Mouse (Mus musculus) midbrain, embryonic 13.5 days (tissue): ENCODE results near the gene Slc35d1. TPM values are rescaled to one million over a fixed set of nuclear protein-coding genes. Genes with fewer than 3 reads are reported as not detected.

ENCODE experiments used
- ATAC-seq: fragments of 200-750 bp; cut with Nextera tagmentation; 2 replicates; pipeline ENCODE4 v1.8.0; 2017; ENCODE audit warnings: mild to moderate bottlenecking, moderate TSS enrichment, moderate library complexity
- H3K27ac ChIP-seq: fragments of 300-500 bp; sonication (generic); 2 replicates; pipeline ENCODE4 v1.5.1; 2015; ENCODE audit warnings: inconsistent platforms, mild to moderate bottlenecking, moderate library complexity
- H3K27me3 ChIP-seq: fragments of 300-500 bp; sonication (generic); 2 replicates; pipeline ENCODE4 v1.6.1; 2015; ENCODE audit warnings: mild to moderate bottlenecking, inconsistent platforms
- H3K36me3 ChIP-seq: fragments of 300-500 bp; sonication (generic); 2 replicates; pipeline ENCODE4 v1.6.1; 2015; ENCODE audit warnings: mild to moderate bottlenecking, inconsistent platforms
- H3K4me1 ChIP-seq: fragments of 300-500 bp; sonication (generic); replicated peaks from 2 replicates; pipeline ENCODE4 v1.6.1; 2015; ENCODE audit warnings: inconsistent platforms
- H3K4me2 ChIP-seq: fragments of 300-500 bp; sonication (generic); replicated peaks from 2 replicates; pipeline ENCODE4 v1.6.1; 2015; ENCODE audit warnings: moderate library complexity, mild to moderate bottlenecking, inconsistent platforms
- H3K4me3 ChIP-seq: fragments of 300-500 bp; sonication (generic); replicated peaks from 2 replicates; pipeline ENCODE4 v1.5.1; 2015; ENCODE audit warnings: mild to moderate bottlenecking, inconsistent platforms
- H3K9ac ChIP-seq: fragments of 300-500 bp; sonication (generic); replicated peaks from 2 replicates; pipeline ENCODE4 v1.6.1; 2015; ENCODE audit warnings: mild to moderate bottlenecking, inconsistent platforms
- H3K9me3 ChIP-seq: fragments of 300-500 bp; sonication (generic); 2 replicates; pipeline ENCODE4 v1.6.1; 2016; ENCODE audit warnings: mild to moderate bottlenecking, inconsistent platforms
- WGBS: fragments of 180-500 bp; shearing (Covaris S2); methylation state at CpG from one replicate; pipeline ENCODE4 v1.1.7; 2015; 5-methylcytosine and 5-hydroxymethylcytosine counted together
- polyA plus RNA-seq: library from polyadenylated mRNA; unstranded; fragments of >200 nt; fragmentation: Nextera tagmentation; extraction: Ambion mirVana; gene quantifications from 2 replicates; pipeline ENCODE4 v1.2.1, GENCODE M21; 2015

Slc35d1 gene
- polyA plus RNA-seq, 1 experiment from 2014 or later = 5.7 TPM

DNA sequence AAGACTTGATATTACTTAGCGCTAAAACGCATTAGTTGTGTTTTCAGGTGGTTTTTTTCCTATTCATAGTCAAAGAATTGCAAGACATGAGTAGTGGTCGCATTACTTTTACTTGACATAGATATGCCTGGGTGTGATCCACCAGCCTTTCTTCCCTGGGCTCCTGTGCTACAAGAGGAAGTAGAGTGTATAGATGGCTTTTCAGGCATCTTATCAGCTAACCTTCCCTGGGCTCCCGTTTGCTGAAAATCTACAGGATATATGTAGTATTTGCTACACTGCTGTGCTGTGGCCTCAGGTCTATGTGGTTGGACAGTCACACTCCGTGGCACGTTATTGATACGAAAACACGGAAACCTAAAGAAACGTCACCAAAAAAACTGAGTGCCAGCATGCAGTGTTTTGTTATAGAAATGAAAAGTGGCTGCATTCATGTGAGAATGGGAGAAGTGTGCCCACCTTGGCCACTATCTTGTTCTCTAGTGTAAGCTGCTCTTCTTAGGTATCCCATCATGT, 94.0 kb downstream of the Slc35d1 start:
- no peak overlapping the region for H3K4me3 ChIP-seq
- H3K4me2 ChIP-seq = peak overlapping the region; percentile 90
- ATAC-seq = no peak
- 87% methylated on average over 9 of the region's 9 CpGs for WGBS
- peaks cover 27% of the 10 kb centered on the region for H3K4me1 ChIP-seq
- no peaks in the 10 kb centered on the region for H3K9me3 ChIP-seq
- H3K9ac ChIP-seq = no peak overlapping the region
- peaks cover 4% of the 10 kb centered on the region; the same call in 1 of the 2 replicates for H3K36me3 ChIP-seq
- peaks cover 5% of the 10 kb centered on the region; the same call in 1 of the 2 replicates for H3K27me3 ChIP-seq
- H3K27ac ChIP-seq = no peak overlapping the region

Other genes with a start within 250 kb of the Slc35d1 start
- gene Tctex1d1, start 236.6 kb downstream of the Slc35d1 start, polyA plus RNA-seq = 0.41 and 0.74 TPM in 2 replicates
- gene Insl5, start 188.3 kb downstream of the Slc35d1 start, polyA plus RNA-seq = 0.24 TPM in 1 of 2 replicates, not detected in the other
- gene Mier1, start 100.8 kb downstream of the Slc35d1 start, polyA plus RNA-seq = 34.6 and 39.3 TPM in 2 replicates
- gene Wdr78, start 100.6 kb downstream of the Slc35d1 start, polyA plus RNA-seq = 4.8 and 4.9 TPM in 2 replicates
- gene 4921539E11Rik, start 75.7 kb upstream of the Slc35d1 start, polyA plus RNA-seq = not detected in 2 replicates
- gene Oma1, start 98.6 kb upstream of the Slc35d1 start, polyA plus RNA-seq = 11.1 and 12.0 TPM in 2 replicates